Mouse (Mus musculus) MEL (cell line): ENCODE data around the gene Krt18.
"Not testable (repeated sequence)": the region's sequence is repeated elsewhere in the genome, so short reads cannot be mapped to it uniquely, and the experiment has no call there.

Experiments
- CTCF ChIP-seq, 3 experiments: IDR thresholded peaks in 2 of 3; conservative IDR thresholded peaks in 1 of 3; 2 replicates each; pipeline ENCODE4 v1.5.1; 2011 to 2012; ENCODE audit warnings: low read length in 3 of 3, low read depth in 2 of 3, mild to moderate bottlenecking in 2 of 3, improper control_type of control experiment in 1 of 3, inconsistent platforms in 1 of 3, mixed read lengths in 1 of 3, moderate library complexity in 1 of 3; ENCODE audit not compliant: control insufficient read depth in 1 of 3, insufficient read depth in 1 of 3, poor library complexity in 1 of 3, severe bottlenecking in 1 of 3
- E2F4 ChIP-seq: IDR thresholded peaks from 2 replicates; pipeline ENCODE4 v1.6.1; 2011; ENCODE audit warnings: low read depth, low read length, improper control_type of control experiment, borderline replicate concordance
- MYB ChIP-seq: IDR thresholded peaks from 2 replicates; pipeline ENCODE4 v1.6.1; 2011; ENCODE audit warnings: mild to moderate bottlenecking, low read depth, low read length, improper control_type of control experiment
- MYC ChIP-seq: IDR thresholded peaks from 2 replicates; pipeline ENCODE4 v1.6.1; 2011; ENCODE audit warnings: low read depth, mild to moderate bottlenecking, low read length, improper control_type of control experiment, moderate library complexity
- NRF1 ChIP-seq: IDR thresholded peaks from 2 replicates; pipeline ENCODE4 v1.6.1; 2014; ENCODE audit warnings: low read depth, mild to moderate bottlenecking, inconsistent platforms, low read length, improper control_type of control experiment, moderate library complexity; ENCODE audit not compliant: poor library complexity, insufficient read depth, severe bottlenecking
- SMC3 ChIP-seq: IDR thresholded peaks from 2 replicates; pipeline ENCODE4 v1.6.1; 2011; ENCODE audit warnings: low read depth, low read length, improper control_type of control experiment

GRCm38 (mm10) chr15:101996450-101997078 lies 31.4 kb upstream of the Krt18 start:
- TF ChIP-seq CTCF (IDR thresholded peaks at IDR 0.05 in 2 of 3, conservative IDR thresholded peaks at IDR 0.05 in 1 of 3; ENCODE audit: control insufficient read depth in 1 of 3, insufficient read depth in 1 of 3, low read depth in 2 of 3, low read length in 3 of 3, poor library complexity in 1 of 3, severe bottlenecking in 1 of 3); MYB; NRF1; SMC3; MYC; E2F4: not testable (repeated sequence)
